Mouse (Mus musculus): ENCODE results near the gene Tpst1.

Gene Tpst1

GRCm38 (mm10) chr5:130073026-130073425, at the start of gene Tpst1:
Gene Tpst1 (plus strand): TSS chr5:130073326.
- DNase-seq: no peak

GRCm38 (mm10) chr5:130023767-130024539, 49.2 kb upstream of the Tpst1 start:
- peak; percentile 97 for DNase-seq

- no peak for DNase-seq
Measured at GRCm38 (mm10) chr5:130027134-130027533, 46.0 kb upstream of the Tpst1 start.

- DNase-seq: no peak
Measured at GRCm38 (mm10) chr5:130027696-130028095, 45.4 kb upstream of the Tpst1 start.

GRCm38 (mm10) chr5:130029142-130029897, 43.8 kb upstream of the Tpst1 start, which contains the start of the genes Asl and Crcp:
Gene Asl (minus strand): TSS chr5:130029247.
Gene Crcp (plus strand): TSS chr5:130029290.
- peak; percentile 92 for DNase-seq

- peak; percentile 36 for DNase-seq
Measured at GRCm38 (mm10) chr5:130031410-130032390, 41.4 kb upstream of the Tpst1 start.

- no peak for DNase-seq
Measured at GRCm38 (mm10) chr5:130033869-130034268, 39.3 kb upstream of the Tpst1 start.

GRCm38 (mm10) chr5:130036300-130036699, 36.8 kb upstream of the Tpst1 start:
- peak; percentile 33 for DNase-seq

GRCm38 (mm10) chr5:130037752-130038455, 35.2 kb upstream of the Tpst1 start:
- DNase-seq: peak; percentile 82

- DNase-seq: no peak
Measured at GRCm38 (mm10) chr5:130040797-130041196, 32.3 kb upstream of the Tpst1 start.

GRCm38 (mm10) chr5:130041262-130041661, 31.9 kb upstream of the Tpst1 start:
- no peak for DNase-seq

- DNase-seq: no peak
Measured at GRCm38 (mm10) chr5:130043741-130044140, 29.4 kb upstream of the Tpst1 start.

GRCm38 (mm10) chr5:130044201-130044695, 28.9 kb upstream of the Tpst1 start:
- DNase-seq: peak; percentile 86

GRCm38 (mm10) chr5:130046100-130046499, 27.0 kb upstream of the Tpst1 start:
- DNase-seq: no peak

- DNase-seq: peak; percentile 50
Measured at GRCm38 (mm10) chr5:130046589-130046988, 26.5 kb upstream of the Tpst1 start.

- no peak for DNase-seq
Measured at GRCm38 (mm10) chr5:130047013-130047412, 26.1 kb upstream of the Tpst1 start.

GRCm38 (mm10) chr5:130048786-130049520, 24.2 kb upstream of the Tpst1 start:
- peak; percentile 51 for DNase-seq

- DNase-seq: no peak
Measured at GRCm38 (mm10) chr5:130050416-130050815, 22.7 kb upstream of the Tpst1 start.

GRCm38 (mm10) chr5:130051073-130051860, 21.9 kb upstream of the Tpst1 start:
- no peak for DNase-seq

GRCm38 (mm10) chr5:130052510-130052909, 20.6 kb upstream of the Tpst1 start:
- DNase-seq: no peak
